Mouse (Mus musculus): Measurements from ENCODE around the gene Il1rapl1.

GRCm38 (mm10) chrX:88120070-88120469 lies 4.6 kb upstream of the Il1rapl1 start:
- TF ChIP-seq FLI1 (IDR thresholded peaks at IDR 0.05; ENCODE audit: low read length) = no peak
- TF ChIP-seq GATA1 (IDR thresholded peaks at IDR 0.05; ENCODE audit: borderline replicate concordance, low read length) = no peak

Measured in megakaryocyte, embryonic 14.5 days (primary cell).